Mouse (Mus musculus) Patski (cell line): ENCODE data around the gene Ireb2. TPM values are rescaled to one million over a fixed set of nuclear protein-coding genes. Genes with fewer than 3 reads are reported as not detected.
"Not testable (repeated sequence)": the region's sequence is repeated elsewhere in the genome, so short reads cannot be mapped to it uniquely, and the experiment has no call there.

ENCODE experiments used
- ATAC-seq: fragments of 100-300 bp; one replicate; pipeline ENCODE4 v1.8.0; 2021
- CTCF ChIA-PET: fragments of 350-600 bp; sonication (Branson Sonifier 250); formaldehyde crosslinking; loops from one replicate; lab custom pipeline; 2022; ENCODE audit warnings: inconsistent platforms; lab: Charles Lee
- POLR2A ChIA-PET: fragments of 350-600 bp; sonication (Branson Sonifier 250); formaldehyde crosslinking; loops from one replicate; lab custom pipeline; 2022; ENCODE audit warnings: antibody characterized with exemption, inconsistent platforms; lab: Charles Lee
- DNase-seq: peaks from one replicate; pipeline ENCODE4 v3.0.0-alpha.2; 2011; ENCODE audit warnings: low read depth, low spot score
- H3K27me3 ChIP-seq: fragments of 371-371 bp; one replicate; pipeline ENCODE4 v1.5.1; 2021
- CTCF ChIP-seq: fragments of 100-300 bp; IDR thresholded peaks from one replicate; pipeline ENCODE4 v1.5.1; 2021
- in situ Hi-C: fragments of 300-500 bp; cut with MboI; formaldehyde crosslinking; loops from 3 replicates; pipeline ENCODE4 v1.11.1; 2018; ENCODE audit warnings: low pct_unique_long_range_greater_than_20kb, mixed read lengths
- polyA plus RNA-seq: library from polyadenylated mRNA; unstranded; gene quantifications from one replicate; pipeline ENCODE4 v1.2.3, GENCODE M21; 2021

Ireb2 gene
- polyA plus RNA-seq, 1 experiment from 2014 or later, result 41.8 TPM

GRCm38 (mm10) chr9:54942071-54942470, 78.5 kb downstream of the Ireb2 start:
- no peaks in the 10 kb centered on the region for H3K27me3 ChIP-seq
- ATAC-seq, result no peak
- POLR2A ChIA-PET, result no interaction called here
- CTCF ChIA-PET, result interaction anchor here (1.0 to 1.6 kb wide), 2 partner anchors 9 to 12 kb away, joined by 3 read pairs; no protein-coding TSS in a partner anchor
- in situ Hi-C loops, result no loop called here
- TF ChIP-seq CTCF, result no peak
- DNase-seq, result no peak

GRCm38 (mm10) chr9:54944467-54944866, 80.9 kb downstream of the Ireb2 start:
- no peak for ATAC-seq
- POLR2A ChIA-PET, result no interaction called here
- CTCF ChIA-PET, result no interaction called here
- no peak for TF ChIP-seq CTCF
- no peaks in the 10 kb centered on the region for H3K27me3 ChIP-seq
- DNase-seq, result no peak
- in situ Hi-C loops, result no loop called here

GRCm38 (mm10) chr9:54946256-54946655, 82.7 kb downstream of the Ireb2 start:
- ATAC-seq (no peak), DNase-seq (no peak)
- no peaks in the 10 kb centered on the region for H3K27me3 ChIP-seq
- ChIA-PET POLR2A (no interaction called here), CTCF (no interaction called here)
- in situ Hi-C loops, result no loop called here
- no peak for TF ChIP-seq CTCF

GRCm38 (mm10) chr9:54949465-54949864, 85.9 kb downstream of the Ireb2 start:
- ATAC-seq (no peak), DNase-seq (no peak)
- TF ChIP-seq CTCF, result no peak
- POLR2A ChIA-PET, result interaction anchor here (0.6 to 0.7 kb wide), 3 partner anchors 17 to 1408 kb away, joined by 3 to 4 read pairs (median 4); no protein-coding TSS in a partner anchor
- in situ Hi-C loops, result no loop called here
- H3K27me3 ChIP-seq, result no peaks in the 10 kb centered on the region
- CTCF ChIA-PET, result no interaction called here

- not testable (repeated sequence) for ATAC-seq, H3K27me3 ChIP-seq
- POLR2A ChIA-PET, result interaction anchor here (0.6 to 0.7 kb wide), 3 partner anchors 16 to 1409 kb away, joined by 3 to 4 read pairs (median 4); no protein-coding TSS in a partner anchor
Observed at GRCm38 (mm10) chr9:54950162-54950561, 86.6 kb downstream of the Ireb2 start.

GRCm38 (mm10) chr9:54950575-54951321, 87.2 kb downstream of the Ireb2 start, which contains the start of the genes Psma4 and AY074887:
Gene Psma4 (plus strand): TSS chr9:54950790.
Gene AY074887 (minus strand): TSS chr9:54950998.
- in situ Hi-C loops, result no loop called here
- no peaks in the 10 kb centered on the region for H3K27me3 ChIP-seq
- no peak for TF ChIP-seq CTCF
- peak; percentile 93 for ATAC-seq
- peak; percentile 47 for DNase-seq
- POLR2A ChIA-PET, result interaction anchor here (0.6 to 0.7 kb wide), 2 partner anchors 215 to 247 kb away, joined by 3 to 4 read pairs; no protein-coding TSS in a partner anchor
- CTCF ChIA-PET, result no interaction called here

More at GRCm38 (mm10) chr9:54950162-54950561, 86.6 kb downstream of the Ireb2 start:
- CTCF ChIA-PET, in situ Hi-C loops, DNase-seq: not testable (repeated sequence)

- ATAC-seq (no peak), DNase-seq (no peak)
- CTCF ChIA-PET, result no interaction called here
- POLR2A ChIA-PET, result no interaction called here
- no peak for TF ChIP-seq CTCF
- no peaks in the 10 kb centered on the region for H3K27me3 ChIP-seq
- in situ Hi-C loops, result no loop called here
Observed at GRCm38 (mm10) chr9:54961059-54961458, 97.5 kb downstream of the Ireb2 start.

Other genes with a start within 250 kb of the Ireb2 start
- 1.9 TPM for gene Acsbg1, start 201.9 kb upstream of the Ireb2 start, polyA plus RNA-seq
- gene Dnaja4, start 164.9 kb upstream of the Ireb2 start, polyA plus RNA-seq, result 19.6 TPM
- gene Wdr61, start 129.3 kb upstream of the Ireb2 start, polyA plus RNA-seq, result 90.0 TPM
- gene Crabp1, start 99.0 kb upstream of the Ireb2 start, polyA plus RNA-seq, result not detected
- 0.27 TPM for gene Hykk, start 53.5 kb downstream of the Ireb2 start, polyA plus RNA-seq
- 243 TPM for gene Psma4, start 87.0 kb downstream of the Ireb2 start, polyA plus RNA-seq
- gene AY074887, start 87.2 kb downstream of the Ireb2 start, polyA plus RNA-seq, result 0.65 TPM
- 0.06 TPM for gene Chrna5, start 117.1 kb downstream of the Ireb2 start, polyA plus RNA-seq
- 0.03 TPM for gene Chrna3, start 162.8 kb downstream of the Ireb2 start, polyA plus RNA-seq
- 0.05 TPM for gene Chrnb4, start 185.0 kb downstream of the Ireb2 start, polyA plus RNA-seq